Mouse (Mus musculus) stomach, postnatal 0 days (tissue): ENCODE data around the gene Slc25a10. TPM values are rescaled to one million over a fixed set of nuclear protein-coding genes. Genes with fewer than 3 reads are reported as not detected.

ENCODE experiments used
- ATAC-seq: fragments of 200-750 bp; cut with Nextera tagmentation; 2 replicates; pipeline ENCODE4 v1.8.0; 2017; ENCODE audit not compliant: low FRiP score, low TSS enrichment
- DNase-seq: peaks from one replicate; pipeline ENCODE4 v3.0.0-alpha.2; 2016; ENCODE audit warnings: low spot score
- H3K27ac ChIP-seq: fragments of 300-500 bp; sonication (generic); replicated peaks from 2 replicates; pipeline ENCODE4 v1.5.1; 2014; ENCODE audit warnings: mild to moderate bottlenecking, control low read depth
- H3K27me3 ChIP-seq: fragments of 300-500 bp; sonication (generic); 2 replicates; pipeline ENCODE4 v1.6.1; 2014; ENCODE audit warnings: low read length; ENCODE audit not compliant: control insufficient read depth, insufficient read depth
- H3K36me3 ChIP-seq: fragments of 300-500 bp; sonication (generic); 2 replicates; pipeline ENCODE4 v1.6.1; 2014; ENCODE audit warnings: low read length, mixed read lengths; ENCODE audit not compliant: control insufficient read depth, insufficient read depth
- H3K4me1 ChIP-seq: fragments of 300-500 bp; sonication (generic); replicated peaks from 2 replicates; pipeline ENCODE4 v1.6.1; 2014; ENCODE audit warnings: antibody characterized with exemption; ENCODE audit not compliant: control insufficient read depth, insufficient read depth
- H3K4me2 ChIP-seq: fragments of 300-500 bp; sonication (generic); replicated peaks from 2 replicates; pipeline ENCODE4 v1.6.1; 2014; ENCODE audit warnings: low read depth, mild to moderate bottlenecking, control low read depth, moderate library complexity
- H3K4me3 ChIP-seq: fragments of 300-500 bp; sonication (generic); 2 replicates; pipeline ENCODE4 v1.5.1; 2014; ENCODE audit warnings: low read depth, low read length, control low read depth
- H3K9ac ChIP-seq: fragments of 300-500 bp; sonication (generic); 2 replicates; pipeline ENCODE4 v1.6.1; 2014; ENCODE audit warnings: mild to moderate bottlenecking, low read length, control low read depth, mixed read lengths
- H3K9me3 ChIP-seq: fragments of 300-500 bp; sonication (generic); 2 replicates; pipeline ENCODE4 v1.6.1; 2016; ENCODE audit warnings: low read length; ENCODE audit not compliant: control insufficient read depth
- CTCF ChIP-seq: IDR thresholded peaks from 2 replicates; pipeline ENCODE4 v1.5.1; 2016; ENCODE audit warnings: antibody characterized with exemption, low read depth, mild to moderate bottlenecking, moderate library complexity
- EP300 ChIP-seq: optimal IDR thresholded peaks from 2 replicates; pipeline ENCODE3; 2016; ENCODE audit warnings: antibody characterized with exemption
- WGBS: fragments of 180-500 bp; shearing (Covaris S2); extraction: QIAGEN DNeasy Blood & Tissue Kit; methylation state at CpG from one replicate; pipeline ENCODE4 v1.1.7; 2014; 5-methylcytosine and 5-hydroxymethylcytosine counted together
- polyA plus RNA-seq: library from polyadenylated mRNA; unstranded; fragments of >200 nt; fragmentation: Nextera tagmentation; extraction: Ambion mirVana; gene quantifications from 2 replicates; pipeline ENCODE4 v1.2.1, GENCODE M21; 2015

Slc25a10 gene
- polyA plus RNA-seq, 1 experiment from 2014 or later: 86.1 TPM

DNA sequence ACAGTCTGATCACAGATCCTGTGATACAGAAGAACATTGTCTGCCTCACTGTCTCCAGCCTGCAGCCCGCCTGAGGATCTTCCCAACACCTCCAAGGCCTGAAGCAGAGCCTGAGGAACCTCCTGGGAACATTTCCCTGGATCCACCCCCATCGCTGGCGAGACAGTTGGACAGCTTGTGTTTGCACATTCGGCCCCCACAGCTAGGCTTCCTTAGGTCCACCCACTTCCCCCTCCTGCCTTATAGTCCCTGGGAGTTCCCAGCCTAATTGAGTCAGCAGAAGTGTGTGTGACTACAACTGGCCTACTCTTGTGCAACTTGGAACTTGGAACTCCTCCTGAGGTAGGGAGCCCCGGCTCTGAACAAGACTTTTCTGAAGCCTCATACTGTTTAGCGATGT is 26.4 kb downstream of the Slc25a10 start:
- peak overlapping the region; percentile 82 for H3K27ac ChIP-seq
- peak; percentile 51 for DNase-seq
- no peaks in the 10 kb centered on the region for H3K9me3 ChIP-seq
- 39% methylated on average over 6 of the region's 6 CpGs for WGBS
- H3K4me1 ChIP-seq: no peaks in the 10 kb centered on the region
- H3K27me3 ChIP-seq: no peaks in the 10 kb centered on the region
- H3K4me2 ChIP-seq: no peak overlapping the region
- H3K9ac ChIP-seq: no peak overlapping the region
- H3K4me3 ChIP-seq: no peak overlapping the region
- no peaks in the 10 kb centered on the region for H3K36me3 ChIP-seq
- TF ChIP-seq EP300 (no peak), CTCF (no peak)
- ATAC-seq: peak; percentile 58

DNA sequence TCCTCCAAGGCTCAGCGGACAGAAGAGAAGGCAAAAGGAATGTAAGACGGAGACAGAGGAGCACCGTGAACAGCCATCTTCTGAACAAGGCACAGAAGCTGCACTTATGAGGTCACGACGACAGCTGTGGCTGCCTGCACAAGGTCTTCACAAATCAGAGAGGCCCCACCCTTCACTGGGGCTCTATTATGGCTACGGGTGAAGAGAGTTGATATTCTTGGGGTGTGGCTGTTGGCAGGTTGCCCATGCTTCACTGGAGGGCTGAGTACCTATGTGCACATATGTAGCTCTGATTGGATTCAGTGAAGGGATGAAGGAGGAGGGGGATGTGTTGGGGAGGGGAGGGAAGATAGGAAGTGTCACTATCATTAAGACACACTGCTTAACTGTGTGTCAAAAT is 26.9 kb downstream of the Slc25a10 start:
- H3K36me3 ChIP-seq: no peaks in the 10 kb centered on the region
- no peaks in the 10 kb centered on the region for H3K4me1 ChIP-seq
- no peak overlapping the region for H3K9ac ChIP-seq
- peak overlapping the region; percentile 82 for H3K27ac ChIP-seq
- peak; percentile 89 for DNase-seq
- 0 out of 2 replicates have a peak overlapping the region, but pooled peaks have one; percentile 4 for H3K4me2 ChIP-seq
- WGBS: 29% methylated on average over 6 of the region's 6 CpGs
- no peaks in the 10 kb centered on the region for H3K27me3 ChIP-seq
- H3K4me3 ChIP-seq: no peak overlapping the region
- H3K9me3 ChIP-seq: no peaks in the 10 kb centered on the region
- ATAC-seq: peak; percentile 66
- TF ChIP-seq EP300 (no peak), CTCF (no peak)

DNA sequence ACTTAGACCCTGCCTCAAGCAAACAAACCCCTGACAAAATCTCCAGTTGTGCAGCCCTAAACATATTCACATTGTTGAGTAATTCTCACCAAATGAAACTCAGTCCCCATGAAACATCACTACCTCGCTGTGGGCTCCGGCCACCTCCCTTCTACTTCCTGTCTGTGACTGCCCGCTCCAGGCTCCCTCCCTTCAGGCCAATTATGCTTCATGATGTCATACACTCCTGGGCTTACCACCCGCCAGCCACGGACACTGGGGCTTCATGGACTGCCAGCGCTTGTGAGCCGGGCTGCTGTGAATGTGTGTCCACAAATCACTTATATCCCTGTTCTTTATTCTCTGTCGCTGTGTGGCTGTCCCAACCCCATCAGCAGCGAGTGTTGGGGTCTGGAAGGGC is 28.1 kb downstream of the Slc25a10 start:
- H3K27ac ChIP-seq: peak overlapping the region; percentile 82
- no peak overlapping the region for H3K4me3 ChIP-seq
- TF ChIP-seq CTCF: no peak
- no peak for TF ChIP-seq EP300
- no peak overlapping the region for H3K4me2 ChIP-seq
- peak; percentile 69 for ATAC-seq
- WGBS: 47% methylated on average over 9 of the region's 9 CpGs
- no peaks in the 10 kb centered on the region for H3K4me1 ChIP-seq
- peak; percentile 68 for DNase-seq
- no peaks in the 10 kb centered on the region for H3K36me3 ChIP-seq
- no peaks in the 10 kb centered on the region for H3K27me3 ChIP-seq
- H3K9me3 ChIP-seq: no peaks in the 10 kb centered on the region
- no peak overlapping the region for H3K9ac ChIP-seq

DNA sequence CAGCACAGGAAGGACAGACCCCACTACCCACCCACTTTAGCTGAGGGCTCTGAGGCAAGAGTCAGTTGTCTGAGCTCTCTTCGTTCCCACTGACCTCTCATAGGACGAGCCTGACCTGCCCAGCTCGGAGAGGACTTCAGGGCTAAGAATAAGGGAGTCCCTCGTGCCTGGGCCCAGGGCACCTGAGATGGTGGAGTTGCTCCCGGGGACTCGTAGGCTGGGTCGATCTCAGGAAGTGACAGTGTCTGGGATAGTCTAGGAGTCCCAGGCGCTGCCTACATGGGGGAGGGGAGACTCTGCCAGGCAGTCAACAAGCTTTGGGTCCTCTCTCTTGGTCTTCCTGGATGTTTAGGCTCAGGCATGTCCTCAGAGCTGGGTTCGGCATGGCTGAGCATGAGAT is 28.9 kb downstream of the Slc25a10 start:
- no peaks in the 10 kb centered on the region for H3K36me3 ChIP-seq
- H3K4me2 ChIP-seq: no peak overlapping the region
- no peaks in the 10 kb centered on the region for H3K4me1 ChIP-seq
- peak overlapping the region; percentile 82 for H3K27ac ChIP-seq
- 69% methylated on average over 9 of the region's 9 CpGs for whole genome bisulfite sequencing
- H3K27me3 ChIP-seq: no peaks in the 10 kb centered on the region
- DNase-seq (no peak), ATAC-seq (0 out of 2 replicates have a peak, but pooled peaks have one; percentile 11)
- no peaks in the 10 kb centered on the region for H3K9me3 ChIP-seq
- TF ChIP-seq CTCF (no peak), EP300 (no peak)
- H3K4me3 ChIP-seq: no peak overlapping the region
- H3K9ac ChIP-seq: no peak overlapping the region

DNA sequence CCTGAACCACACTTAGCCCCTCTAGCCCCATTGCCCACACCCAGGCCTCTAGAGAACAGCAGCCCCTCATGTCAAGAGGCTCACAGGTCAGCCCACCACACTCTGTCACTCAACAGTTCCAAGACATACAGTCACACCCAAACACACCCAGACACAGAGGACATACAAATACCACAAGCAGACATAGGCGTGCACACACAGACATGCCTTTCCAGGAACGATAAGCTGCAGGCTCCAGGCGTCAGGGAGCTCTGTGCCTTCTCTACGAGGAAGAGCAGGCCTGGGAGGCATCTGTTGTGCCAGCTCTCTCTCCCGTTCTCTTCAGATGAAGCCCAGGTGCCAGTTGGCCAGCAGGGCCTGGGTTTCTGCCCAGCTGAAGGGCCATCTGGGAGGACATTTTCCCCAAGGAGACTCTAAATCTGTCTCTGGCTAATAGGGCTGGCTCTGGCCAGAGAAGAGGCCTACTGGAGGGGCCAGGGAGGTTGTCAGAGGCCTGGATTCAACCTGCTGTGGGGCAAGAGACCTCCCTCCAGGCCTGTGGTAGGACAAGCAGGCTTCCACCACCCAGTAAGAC is 29.4 kb downstream of the Slc25a10 start:
- H3K9ac ChIP-seq: peak overlapping the region; percentile 47
- 53% methylated on average over 5 of the region's 5 CpGs for WGBS

DNA sequence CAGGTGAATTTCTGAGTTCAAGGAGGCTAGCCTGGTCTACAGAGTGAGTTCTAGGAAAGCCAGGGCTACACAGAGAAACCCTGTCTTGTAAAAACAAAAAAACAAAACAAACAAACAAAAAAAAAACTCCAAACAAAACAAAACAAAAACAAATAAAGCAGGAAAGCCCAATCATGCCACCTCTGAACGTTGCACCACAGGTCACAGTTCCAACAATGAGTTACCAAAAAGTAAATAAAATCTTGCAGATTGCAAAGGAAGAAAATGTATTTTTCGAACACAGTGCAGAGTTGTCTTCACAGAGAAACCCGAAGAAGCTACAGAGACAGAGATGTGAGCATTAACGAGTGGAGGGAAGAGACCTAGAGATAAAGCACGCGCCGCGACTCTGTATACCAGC is 30.9 kb downstream of the Slc25a10 start:
- no peak overlapping the region for H3K4me2 ChIP-seq
- H3K9me3 ChIP-seq: no peaks in the 10 kb centered on the region
- H3K9ac ChIP-seq: no peak overlapping the region
- no peak for DNase-seq
- H3K36me3 ChIP-seq: no peaks in the 10 kb centered on the region
- H3K27ac ChIP-seq: no peak overlapping the region
- ATAC-seq: no peak
- TF ChIP-seq CTCF (no peak), EP300 (no peak)
- 83% methylated on average over 8 of the region's 8 CpGs for WGBS
- H3K27me3 ChIP-seq: no peaks in the 10 kb centered on the region
- no peak overlapping the region for H3K4me3 ChIP-seq
- H3K4me1 ChIP-seq: no peaks in the 10 kb centered on the region

More for the DNA sequence above, 29.4 kb downstream of the Slc25a10 start:
- Histone ChIP-seq H3K4me3 (no peak overlapping the region), H3K4me1 (no peaks in the 10 kb centered on the region), H3K27me3 (no peaks in the 10 kb centered on the region), H3K27ac (peak overlapping the region; percentile 82), H3K36me3 (no peaks in the 10 kb centered on the region), H3K4me2 (no peak overlapping the region), H3K9me3 (no peaks in the 10 kb centered on the region)
- ATAC-seq (peak; percentile 59), DNase-seq (peak; percentile 57)
- no peak for TF ChIP-seq EP300
- no peak for TF ChIP-seq CTCF
